Mouse (Mus musculus) left cerebral cortex, postnatal 4 days (tissue): ENCODE results near the gene Igsf11. TPM values are rescaled to one million over a fixed set of nuclear protein-coding genes. Genes with fewer than 3 reads are reported as not detected.
"Not testable (repeated sequence)": the region's sequence is repeated elsewhere in the genome, so short reads cannot be mapped to it uniquely, and the experiment has no call there.

ENCODE experiments used
- DNase-seq: peaks from one replicate; pipeline ENCODE4 v3.0.0-alpha.2; 2022
- intact Hi-C: fragments of 180-260 bp; cut with DNase I; formaldehyde crosslinking; loops from one replicate; pipeline ENCODE4 v1.15.1; 2025
- total RNA-seq, 2 experiments: library from RNA; stranded (reverse); gene quantifications; 2 replicates each; pipeline ENCODE4 v1.2.3; 2021

Gene Igsf11
- total RNA-seq, 2 experiments from 2014 or later = 14.3 to 14.4 TPM

DNA sequence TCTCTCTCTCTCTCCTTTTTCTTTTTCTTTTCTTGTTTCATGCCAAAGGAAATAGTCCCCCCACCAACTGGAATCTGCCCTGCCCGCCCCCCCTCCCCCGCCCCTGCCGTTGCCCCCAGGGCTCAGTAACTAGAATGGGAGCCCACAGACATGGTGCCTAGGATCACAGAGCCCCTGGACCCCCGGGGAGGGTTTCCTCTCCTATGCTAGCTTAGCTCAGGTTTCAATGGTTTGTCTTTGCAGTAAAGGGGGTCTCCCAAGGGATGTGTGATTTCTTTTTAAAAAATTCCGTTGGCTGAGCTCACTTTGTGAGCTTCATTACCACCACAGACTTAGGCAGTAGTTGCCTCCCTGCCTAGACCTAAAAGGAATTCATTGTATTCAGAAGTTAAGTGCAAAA lies 89.6 kb downstream of the Igsf11 start:
- no peak for DNase-seq
- intact Hi-C loops = no loop called here

DNA sequence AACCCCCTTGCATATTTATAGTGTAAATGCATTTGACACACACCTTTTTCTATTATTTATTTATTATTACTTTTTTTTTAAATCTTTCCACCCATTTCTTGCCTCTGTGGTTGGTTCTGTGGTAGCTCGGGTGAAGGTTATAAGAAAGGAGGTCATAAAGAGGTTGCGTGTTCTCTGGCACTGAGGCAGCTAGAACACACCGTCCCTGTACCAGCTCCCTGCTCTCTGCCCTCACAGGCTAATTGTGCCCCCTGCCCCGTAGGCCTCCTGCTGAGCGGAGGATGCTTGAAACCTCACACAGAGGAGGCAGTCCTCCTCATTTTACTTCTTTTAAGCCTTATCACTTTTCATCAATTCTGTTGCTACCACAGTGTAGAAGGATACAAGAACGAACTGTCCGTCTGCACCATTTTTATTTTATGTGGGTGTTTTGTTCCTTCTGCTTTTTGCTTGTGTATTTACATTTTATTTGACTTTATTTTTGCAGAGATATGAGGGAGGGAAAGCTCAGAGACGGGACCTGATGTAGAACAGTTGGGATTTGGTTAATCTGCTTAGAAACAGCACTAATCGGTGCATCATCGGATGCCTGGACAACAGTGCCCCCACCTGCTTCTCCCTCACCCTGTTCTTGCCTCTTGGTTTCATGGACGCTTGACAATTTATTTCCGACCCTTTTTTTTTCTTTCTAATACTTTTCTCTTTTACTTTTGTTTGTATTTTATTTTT lies 90.2 kb downstream of the Igsf11 start:
- intact Hi-C loops = no loop called here
- peak; percentile 25 for DNase-seq

DNA sequence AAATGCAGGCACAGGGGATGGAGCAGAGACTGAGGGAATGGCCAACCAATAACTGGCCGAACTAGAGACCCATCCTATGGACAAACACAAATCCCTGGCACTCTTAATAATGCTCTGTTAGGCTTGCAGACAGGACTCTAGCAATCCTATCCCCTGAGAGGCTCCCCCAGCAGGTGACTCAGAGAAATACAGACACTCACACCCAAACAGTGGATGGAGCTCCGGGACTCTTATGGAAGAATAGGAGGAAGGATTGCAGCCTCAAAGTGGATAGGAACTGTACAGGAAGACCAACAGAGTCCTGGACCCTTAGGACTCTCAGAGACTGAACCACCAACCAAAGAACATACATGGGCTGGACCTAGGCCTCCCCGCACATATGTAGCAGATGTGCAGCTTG lies 91.4 kb downstream of the Igsf11 start:
- intact Hi-C loops, DNase-seq: not testable (repeated sequence)

DNA sequence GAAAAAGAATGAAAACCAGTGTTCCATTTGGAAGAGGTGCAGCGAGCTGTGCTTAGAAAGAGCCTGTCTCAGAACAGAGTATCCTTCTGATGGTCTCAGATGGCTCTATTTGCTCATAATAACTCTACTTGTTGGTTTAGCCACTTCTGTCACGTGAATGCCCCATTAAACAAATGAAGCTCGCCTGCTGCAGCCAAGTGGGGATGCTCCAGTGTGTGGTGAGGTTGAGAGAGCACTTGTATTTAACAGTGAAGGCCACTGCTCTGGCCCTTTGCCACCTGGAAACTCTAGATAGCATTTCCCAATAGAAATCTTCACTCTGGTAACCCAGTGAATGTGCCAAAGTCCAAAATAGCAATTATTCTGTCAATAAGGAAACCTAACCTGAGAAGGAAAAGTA lies 92.9 kb downstream of the Igsf11 start:
- DNase-seq = peak; percentile 59
- intact Hi-C loops = no loop called here

DNA sequence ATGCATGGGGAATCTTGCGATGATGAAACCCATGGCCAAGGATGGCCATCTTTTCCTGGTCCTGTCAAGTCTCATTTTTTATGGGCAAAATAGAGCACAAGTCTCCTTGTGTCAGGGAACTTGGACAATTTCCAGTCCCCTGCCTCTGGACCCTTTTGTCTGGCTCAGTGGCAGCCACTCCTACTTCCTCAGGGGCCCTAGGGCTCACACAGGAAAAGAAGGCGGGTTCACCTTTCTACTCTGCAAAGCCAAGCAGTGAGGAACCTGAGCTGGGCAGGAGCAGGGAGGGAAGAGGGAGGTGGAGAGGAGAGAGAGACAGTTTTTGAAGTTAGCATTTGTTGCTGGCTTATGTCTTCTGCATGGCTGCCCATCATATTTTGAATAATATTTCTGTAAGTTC lies 93.9 kb downstream of the Igsf11 start:
- intact Hi-C loops = no loop called here
- no peak for DNase-seq

DNA sequence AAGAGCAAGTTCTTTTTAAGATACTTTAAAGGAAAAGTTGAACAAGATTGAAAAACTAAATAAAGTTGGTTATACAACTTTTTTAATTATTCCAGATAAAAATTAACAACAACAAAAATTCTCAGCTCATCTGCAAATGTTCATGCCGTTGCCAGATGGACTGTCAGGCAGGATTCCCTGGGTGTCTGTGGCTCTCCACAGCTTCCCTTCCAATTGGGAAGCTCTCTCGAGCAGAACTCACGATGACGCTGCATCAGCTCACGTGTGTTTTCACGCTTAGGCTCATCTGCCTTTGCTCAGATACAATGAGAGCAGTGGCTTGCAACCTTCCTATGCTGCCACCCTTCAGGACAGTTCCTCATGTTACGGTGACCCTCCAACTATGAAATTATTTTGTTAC lies 101.2 kb downstream of the Igsf11 start:
- no peak for DNase-seq
- intact Hi-C loops = no loop called here

DNA sequence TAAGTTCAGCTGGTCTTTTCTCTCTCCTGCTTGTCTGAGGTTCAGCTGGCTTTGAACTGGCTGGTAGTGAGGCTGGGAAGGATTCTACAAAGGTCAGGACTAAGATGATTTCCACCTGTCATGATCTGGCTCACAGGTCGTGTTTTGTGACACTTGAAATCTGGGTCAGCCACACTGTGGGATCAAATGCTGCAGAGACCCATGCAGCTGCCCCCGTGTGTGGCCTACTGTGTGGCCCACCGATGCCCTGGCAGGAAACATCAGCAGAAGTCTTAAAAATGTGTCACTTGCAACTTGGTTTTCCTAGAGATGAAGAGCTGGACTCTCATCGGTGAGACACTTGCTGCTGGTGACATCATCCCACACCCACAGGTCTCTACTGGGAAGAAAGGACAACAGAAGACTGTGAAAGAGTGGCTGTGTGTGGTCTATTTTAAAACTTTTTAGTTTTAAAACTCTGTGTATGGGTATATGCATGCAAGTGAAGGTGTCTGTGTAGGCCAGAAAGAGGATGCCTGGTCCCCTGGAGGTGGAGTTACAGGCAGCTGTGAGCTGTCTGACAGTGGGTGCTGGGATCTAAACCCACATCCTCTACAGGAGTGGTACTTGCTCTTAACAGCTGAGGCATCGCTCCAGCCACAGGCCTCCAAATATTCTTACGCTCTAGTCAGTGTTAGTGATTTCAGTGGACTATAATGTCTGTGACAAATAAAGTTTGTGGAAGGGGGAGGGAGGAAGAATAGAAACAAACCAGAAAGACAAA lies 106.2 kb downstream of the Igsf11 start:
- DNase-seq = no peak
- intact Hi-C loops = no loop called here

DNA sequence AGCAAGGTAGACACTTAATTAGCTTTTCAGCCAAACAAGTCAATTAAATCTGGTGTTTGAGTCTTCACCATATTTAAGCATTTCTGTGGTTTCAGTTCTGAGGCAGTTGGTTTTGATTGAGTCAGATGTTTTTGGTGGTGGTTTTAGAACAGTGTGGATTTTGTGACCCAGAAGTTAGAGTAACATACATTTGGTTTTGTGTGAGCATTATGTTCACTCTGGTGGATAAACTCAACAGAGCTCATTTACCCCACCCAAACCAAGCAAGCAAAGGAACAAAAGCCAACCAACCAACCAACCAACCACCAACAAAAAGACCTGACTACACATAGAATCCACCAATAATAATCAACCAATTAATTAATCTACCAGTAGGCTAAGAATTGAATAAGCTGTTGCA lies 106.8 kb downstream of the Igsf11 start:
- intact Hi-C loops = no loop called here
- DNase-seq = no peak

DNA sequence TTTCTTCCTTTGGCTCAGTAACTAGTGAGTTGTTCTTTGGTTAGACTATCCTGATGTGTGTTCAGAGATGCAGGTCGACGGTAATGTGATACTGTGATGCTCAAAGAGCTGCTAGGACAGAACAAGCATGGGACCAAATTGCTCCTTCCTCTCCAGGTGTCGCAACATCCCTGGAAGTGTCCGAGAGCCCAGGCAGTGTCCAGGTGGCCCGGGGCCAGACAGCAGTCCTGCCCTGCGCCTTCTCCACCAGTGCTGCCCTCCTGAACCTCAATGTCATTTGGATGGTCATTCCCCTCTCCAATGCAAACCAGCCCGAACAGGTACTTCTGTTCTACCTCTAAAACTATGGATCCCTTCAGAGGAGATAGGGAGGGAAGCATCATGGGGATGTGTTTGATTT lies 114.5 kb downstream of the Igsf11 start:
- no peak for DNase-seq
- intact Hi-C loops = no loop called here

DNA sequence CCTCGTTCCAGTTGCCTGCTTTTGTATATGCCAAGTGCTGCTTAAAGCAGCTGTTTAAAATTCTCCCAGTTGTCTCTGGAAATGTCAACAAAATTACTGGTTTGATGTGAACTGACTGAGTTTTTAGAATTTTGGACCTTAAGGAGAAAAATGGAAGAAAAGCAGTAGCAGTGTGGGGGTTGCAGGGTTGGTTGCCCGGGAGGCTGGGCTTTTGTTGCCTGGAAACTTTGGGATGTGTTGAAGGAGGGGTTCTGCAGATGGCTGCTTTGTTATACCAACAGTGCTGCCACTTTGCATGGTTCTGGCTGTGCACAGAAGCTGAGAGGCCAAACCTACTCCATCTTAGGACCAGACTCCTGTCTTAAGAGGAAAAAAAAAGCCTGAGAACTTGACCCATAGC lies 127.0 kb downstream of the Igsf11 start:
- no peak for DNase-seq
- intact Hi-C loops = no loop called here

DNA sequence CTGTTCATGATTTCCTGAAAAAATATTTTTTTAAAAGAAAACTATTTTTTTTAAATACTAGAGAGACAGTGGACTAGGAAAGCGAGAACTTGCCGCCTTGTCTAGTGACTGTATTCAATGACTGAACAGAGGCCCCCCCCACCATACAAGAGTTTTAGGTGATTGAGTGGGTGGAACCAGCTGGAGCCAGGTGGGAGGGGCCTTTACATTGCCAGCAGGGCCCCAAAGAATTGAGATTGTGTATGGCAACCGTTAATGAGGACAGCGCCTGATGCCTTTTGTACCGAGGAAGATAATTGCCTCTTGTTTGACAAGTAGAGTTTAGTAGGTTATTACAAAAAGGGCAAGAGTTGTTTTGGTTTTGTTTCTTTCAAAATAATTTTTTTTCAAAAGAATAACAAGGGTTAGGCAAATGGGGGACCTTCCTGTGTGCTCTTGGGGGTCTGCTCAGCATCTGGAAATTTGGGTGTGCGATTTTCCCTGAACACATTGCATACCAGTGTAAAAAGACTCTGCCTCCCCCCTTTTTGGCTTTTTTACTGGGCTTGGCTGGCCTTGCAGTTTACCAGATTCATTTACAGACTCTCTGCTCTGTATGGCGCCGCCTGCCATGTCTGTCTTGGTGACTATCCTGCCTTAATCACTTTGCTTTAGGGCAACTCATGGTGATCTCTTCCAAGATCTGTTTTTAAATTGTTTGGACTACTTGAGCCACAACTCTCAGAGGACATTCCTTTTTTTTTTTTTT lies 133.7 kb downstream of the Igsf11 start:
- no peak for DNase-seq
- intact Hi-C loops = no loop called here

DNA sequence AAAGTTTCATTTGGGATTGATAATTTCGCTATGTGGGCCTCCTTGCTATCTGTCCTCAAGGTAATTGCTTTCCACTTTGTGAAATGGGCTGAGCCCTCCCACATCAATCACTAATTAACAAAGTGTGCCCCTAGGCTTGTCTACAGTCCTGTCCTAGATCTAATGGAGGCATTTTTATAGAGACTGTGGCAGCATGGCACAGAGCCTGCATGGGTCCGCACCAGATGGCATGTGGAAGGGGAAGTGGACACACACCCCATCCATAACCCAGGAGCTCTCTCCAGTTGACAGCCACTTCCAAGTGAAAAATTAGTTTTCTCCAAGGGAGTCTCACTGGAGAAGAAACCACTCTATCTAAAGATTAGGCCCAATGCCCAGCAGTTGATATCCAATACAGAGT lies 138.9 kb downstream of the Igsf11 start:
- intact Hi-C loops = no loop called here
- peak; percentile 58 for DNase-seq

DNA sequence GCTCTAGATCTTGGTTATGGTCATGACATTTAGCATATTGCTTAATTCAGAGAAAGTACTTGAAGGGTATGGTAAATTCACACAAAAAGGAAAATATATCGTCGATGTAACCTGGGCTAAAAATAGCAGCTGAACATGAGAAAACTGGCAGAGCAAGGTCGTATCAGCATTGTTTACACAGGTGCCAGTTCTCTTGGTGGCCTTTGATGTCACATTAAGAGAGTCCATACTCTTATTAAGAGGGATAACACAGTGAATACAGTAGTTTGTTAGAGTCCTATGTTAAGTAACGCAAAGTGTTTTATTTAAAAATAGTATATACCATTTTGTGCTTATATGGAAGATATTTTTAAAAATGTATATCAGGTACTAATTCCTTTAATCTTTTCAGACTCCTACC lies 144.8 kb downstream of the Igsf11 start:
- no peak for DNase-seq
- intact Hi-C loops = no loop called here

DNA sequence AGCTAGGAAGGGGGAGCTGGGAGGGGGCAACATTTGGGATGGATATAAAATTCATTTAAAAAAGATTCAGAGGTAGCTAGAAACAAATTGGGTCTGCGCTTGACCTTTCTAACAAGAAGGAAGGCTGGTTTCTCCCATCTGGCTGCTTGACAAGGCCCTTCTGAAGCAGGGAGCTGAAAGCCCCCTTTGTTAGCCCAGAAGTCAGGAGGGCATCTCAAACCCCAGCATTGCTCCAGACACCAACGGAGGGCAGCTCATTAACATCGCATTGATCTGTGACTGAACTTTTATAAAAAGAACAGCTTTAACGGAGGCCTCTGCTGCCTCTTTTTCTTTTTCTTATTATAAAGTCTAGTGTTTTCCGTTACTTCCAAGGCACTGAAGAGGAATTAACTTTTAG lies 151.9 kb downstream of the Igsf11 start:
- DNase-seq = no peak
- intact Hi-C loops = loop anchor here (10.0 kb wide), 1 partner anchor 140 kb away; no protein-coding TSS in a partner anchor

DNA sequence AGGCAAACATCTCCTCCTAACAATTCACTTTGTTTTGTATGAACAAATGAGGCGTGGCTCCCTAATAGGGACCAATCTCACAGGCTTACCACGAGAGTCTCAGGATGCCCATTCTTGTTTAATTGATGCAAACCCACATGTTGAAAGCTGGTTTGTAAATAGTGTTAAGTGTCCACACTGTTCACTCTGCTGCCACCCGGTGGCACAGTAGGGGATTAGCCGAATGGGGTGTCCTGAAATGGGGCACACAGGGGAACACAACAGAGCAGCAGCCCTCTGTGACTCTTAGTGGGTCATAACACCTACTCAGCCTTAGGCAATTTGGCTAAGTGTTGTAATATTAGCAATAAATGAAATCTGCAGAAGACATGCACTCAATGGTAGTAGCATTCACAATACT lies 156.4 kb downstream of the Igsf11 start:
- intact Hi-C loops = loop anchor here (10.0 kb wide), 1 partner anchor 144 kb away; no protein-coding TSS in a partner anchor
- peak; percentile 64 for DNase-seq

DNA sequence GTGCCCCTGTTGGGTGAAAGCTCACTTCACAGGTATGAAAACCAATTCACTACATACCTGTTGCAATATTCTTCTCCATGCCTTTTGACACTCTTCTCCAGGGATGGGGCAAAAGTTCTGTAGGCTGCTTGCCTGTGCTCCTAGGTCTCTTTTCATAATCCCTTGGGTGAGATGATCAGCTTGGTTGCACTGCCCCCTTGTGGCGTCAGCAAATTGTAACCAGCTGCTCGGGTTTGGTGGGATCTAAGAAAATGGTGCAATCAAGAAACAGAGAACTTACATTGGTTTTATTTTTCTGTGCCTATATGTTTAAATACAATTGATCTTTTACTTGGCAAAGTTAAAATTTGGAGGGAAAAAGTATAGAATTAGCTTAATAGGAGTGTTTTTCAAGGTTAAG lies 160.5 kb downstream of the Igsf11 start:
- intact Hi-C loops = loop anchor here (2.0 to 5.0 kb wide), 2 partner anchors 194 to 516 kb away; no protein-coding TSS in a partner anchor
- DNase-seq = peak; percentile 82

DNA sequence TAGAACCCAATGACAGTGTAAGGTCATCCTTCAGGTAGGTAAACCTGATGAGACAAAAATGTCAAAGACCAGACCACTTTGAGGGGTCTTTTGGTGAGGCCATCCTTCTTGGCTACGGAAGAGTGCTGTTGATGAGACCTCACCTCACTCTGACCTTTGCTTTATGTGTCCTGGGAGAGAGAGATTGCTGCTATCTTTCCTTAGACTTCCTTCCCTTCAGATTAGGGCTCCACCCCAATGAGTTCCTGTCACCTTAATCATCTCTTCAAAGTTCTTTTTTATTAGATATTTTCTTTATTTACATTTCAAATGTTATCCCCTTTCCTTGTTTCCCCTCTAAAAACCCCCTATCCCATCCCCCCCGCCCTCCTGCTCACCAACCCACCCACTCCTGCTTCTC lies 161.3 kb downstream of the Igsf11 start:
- intact Hi-C loops = loop anchor here (2.0 to 5.0 kb wide), 2 partner anchors 195 to 516 kb away; no protein-coding TSS in a partner anchor
- no peak for DNase-seq

DNA sequence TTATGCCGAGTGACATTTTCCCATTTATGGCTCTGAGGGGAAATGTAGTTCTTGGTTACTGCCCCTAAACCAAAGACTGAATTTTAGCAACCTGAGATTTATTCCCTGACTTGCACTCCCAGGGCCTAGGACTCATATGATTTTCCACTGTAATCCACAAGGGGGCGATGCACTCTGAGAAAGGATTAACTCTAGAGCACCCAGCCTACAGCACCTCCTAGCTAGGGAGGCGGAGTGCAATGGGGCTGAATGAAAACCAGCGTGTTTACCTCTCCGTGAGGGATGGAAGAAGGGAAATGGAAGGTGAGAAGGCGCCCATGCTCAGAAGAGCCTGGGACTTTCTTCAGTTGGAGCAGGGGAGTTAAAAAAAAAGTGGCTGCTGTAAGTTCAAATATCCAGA lies 163.6 kb downstream of the Igsf11 start:
- DNase-seq = peak; percentile 33

DNA sequence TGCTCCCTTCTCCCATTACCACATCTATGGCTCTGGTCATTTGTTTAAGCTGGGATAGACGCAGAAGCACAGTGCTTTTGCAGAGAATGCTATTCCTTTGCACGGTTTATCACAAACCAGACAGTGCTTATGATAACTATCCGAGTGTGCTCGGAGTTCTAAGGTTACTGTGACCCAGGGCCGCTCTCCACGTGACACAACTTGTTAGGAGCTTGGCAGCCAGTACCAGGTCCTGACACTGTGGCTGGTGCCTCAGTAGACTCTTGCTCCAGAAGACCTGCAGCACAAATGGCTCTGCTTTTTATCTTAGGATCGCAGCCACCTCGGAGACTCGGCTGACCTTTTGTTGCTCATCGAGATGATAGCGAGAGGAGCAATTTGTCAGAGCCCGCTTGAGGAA lies 164.5 kb downstream of the Igsf11 start:
- no peak for DNase-seq
- intact Hi-C loops = no loop called here

More for the DNA sequence above, 163.6 kb downstream of the Igsf11 start:
- intact Hi-C loops = no loop called here

DNA sequence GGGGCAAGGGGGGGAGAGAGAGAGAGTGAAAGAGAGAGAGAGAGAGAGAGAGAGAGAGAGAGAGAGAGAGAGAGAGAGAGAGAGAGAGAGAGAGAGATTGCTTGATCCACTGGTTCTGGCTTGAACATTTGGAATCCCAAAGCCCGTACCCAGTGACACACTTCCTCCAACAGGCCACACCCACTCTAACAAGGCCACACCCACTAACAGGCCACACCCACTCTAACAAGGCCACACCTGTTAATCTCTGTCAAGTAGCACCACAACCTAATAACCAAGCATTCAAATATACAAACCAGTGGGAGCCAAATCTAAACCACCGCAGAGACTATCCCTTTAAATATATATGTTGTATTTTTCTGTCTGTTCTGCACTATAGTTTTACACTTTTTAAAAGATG lies 166.4 kb downstream of the Igsf11 start:
- DNase-seq = no peak
- intact Hi-C loops = no loop called here

DNA sequence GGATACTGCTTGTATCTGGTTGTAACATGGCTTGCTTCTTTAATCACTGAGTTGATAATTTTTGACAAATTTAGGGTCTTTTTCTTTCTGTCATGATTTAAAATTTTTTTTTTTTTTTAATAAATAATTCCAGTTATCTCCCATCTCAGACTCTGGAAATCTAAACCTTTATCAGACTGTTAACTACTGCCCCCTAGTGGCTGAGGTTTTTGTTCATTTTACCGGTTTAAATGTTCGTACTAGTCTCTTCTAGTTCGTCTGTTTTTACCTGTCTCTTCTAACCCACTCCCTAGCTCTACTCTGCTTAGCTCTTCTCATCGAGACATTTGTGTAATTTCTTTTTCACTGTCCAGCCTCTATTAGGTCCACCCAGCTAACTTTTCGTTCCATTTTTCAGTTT lies 170.1 kb downstream of the Igsf11 start:
- intact Hi-C loops = no loop called here
- no peak for DNase-seq
